Mouse (Mus musculus) kidney, adult 2 months (tissue): ENCODE data around the gene Adamtsl3.

Experiments
- CTCF ChIP-seq: fragments of 200-500 bp; conservative IDR thresholded peaks from 2 replicates; pipeline ENCODE4 v1.5.1; 2011; ENCODE audit warnings: low read depth, mild to moderate bottlenecking, control low read depth, low read length, moderate library complexity, mixed read lengths; ENCODE audit not compliant: insufficient read depth, insufficient read length
- POLR2A ChIP-seq: fragments of 200-500 bp; IDR thresholded peaks from one replicate; pipeline ENCODE4 v1.6.1; 2011; ENCODE audit warnings: low read depth, low read length, control low read depth

- no peak for TF ChIP-seq CTCF
- no peak for TF ChIP-seq POLR2A
Observed at GRCm38 (mm10) chr7:82491018-82491417, 155.5 kb downstream of the Adamtsl3 start.
